ENCODE assay signal across 38 mouse cellular contexts in genomic region chr4:149521258-149521657, GRCm38 (mm10). TPM values are rescaled to one million over a fixed set of nuclear protein-coding genes. Genes with fewer than 3 reads are reported as not detected.
DNase-seq lines count a peak whose midpoint lies in the region; ATAC-seq lines count a peak whose summit lies in the region.
"Had no signal": no experiment of that assay in that cellular context is flagged by ENCODE, and none has a peak within 500 bp of the region (broad histone marks: within the 10 kb centered on the region; RNA-seq: fewer than 3 reads in every experiment).

No protein-coding gene starts in this region.

- no peak overlapping the region; the same call in 1 of the 2 replicates for H3K9ac ChIP-seq in kidney, embryonic 16.5 days (replicated peaks; ENCODE audit: low read length)
- H3K9ac ChIP-seq: embryonic facial prominence, embryonic 15.5 days; forebrain, embryonic 13.5 days; heart, embryonic 15.5 days; hindbrain, embryonic 12.5 days; limb, embryonic 12.5 days; liver, embryonic 13.5 days; neural tube, embryonic 12.5 days had no signal

- no peak for ATAC-seq in kidney, embryonic 16.5 days (ENCODE audit: low FRiP score, low TSS enrichment)
- no peak for ATAC-seq in CD4-positive, CD25-positive, alpha-beta regulatory T cell, adult 4 months
- ATAC-seq: activated CD4-positive, CD25-positive, alpha-beta regulatory T cell, adult 4 months; forebrain, embryonic 13.5 days; intestine, postnatal 0 days; midbrain, embryonic 16.5 days had no signal

- H3K9me3 ChIP-seq in kidney, embryonic 16.5 days (ENCODE audit: low read length), result no peaks in the 10 kb centered on the region
- H3K9me3 ChIP-seq: embryonic facial prominence, embryonic 10.5 days; embryonic facial prominence, embryonic 15.5 days; forebrain, embryonic 13.5 days; heart, embryonic 15.5 days; hindbrain, embryonic 12.5 days; limb, embryonic 12.5 days; liver, embryonic 13.5 days; neural tube, embryonic 12.5 days had no signal

- no peak overlapping the region for H3K4me2 ChIP-seq in kidney, embryonic 16.5 days (replicated peaks; ENCODE audit: low read depth, low read length)
- H3K4me2 ChIP-seq: embryonic facial prominence, embryonic 15.5 days; forebrain, embryonic 13.5 days; heart, embryonic 15.5 days; hindbrain, embryonic 12.5 days; limb, embryonic 12.5 days; liver, embryonic 13.5 days; neural tube, embryonic 12.5 days had no signal

- H3K4me1 ChIP-seq in kidney, embryonic 16.5 days (ENCODE audit: insufficient read depth, low read length), result peaks cover 40% of the 10 kb centered on the region
- peaks cover 48% of the 10 kb centered on the region for H3K4me1 ChIP-seq in brown adipose tissue, adult 24 weeks (ENCODE audit: control insufficient read depth, insufficient read depth, insufficient read length, low read length)

- H3K4me3 ChIP-seq in kidney, embryonic 16.5 days (ENCODE audit: low read length), result no peak overlapping the region
- H3K4me3 ChIP-seq in brown adipose tissue, adult 24 weeks (ENCODE audit: insufficient read depth, low read depth, low read length), result peak overlapping the region; percentile 10; the same call in 1 of the 2 replicates
- H3K4me3 ChIP-seq: embryonic facial prominence, embryonic 10.5 days; embryonic facial prominence, embryonic 15.5 days; forebrain, embryonic 13.5 days; heart, embryonic 15.5 days; hindbrain, embryonic 12.5 days; layer of hippocampus, adult 2 months; left cerebral cortex, adult 2 months; limb, embryonic 12.5 days; liver, embryonic 13.5 days; neural tube, embryonic 12.5 days had no signal

- no peaks in the 10 kb centered on the region for H3K36me3 ChIP-seq in kidney, embryonic 16.5 days (ENCODE audit: insufficient read depth, low read length)
- H3K36me3 ChIP-seq: embryonic facial prominence, embryonic 15.5 days; heart, embryonic 15.5 days; hindbrain, embryonic 12.5 days; limb, embryonic 12.5 days; liver, embryonic 13.5 days; neural tube, embryonic 12.5 days had no signal

- peak; percentile 64 for DNase-seq in kidney, adult 11 months
- peak; percentile 67 to 72 for DNase-seq in kidney, adult 8-10 months
- DNase-seq in kidney, postnatal 36 days, result peak; percentile 64 to 70
- no peak for DNase-seq in adrenal gland, postnatal 4 days (ENCODE audit: low spot score in 2 of 2)
- DNase-seq: adrenal gland, adult 2 months; adrenal gland, postnatal 36 days; B cell, adult 2 months; cerebellum, adult 8-10 months; cerebellum, postnatal 25 days; liver, embryonic 13.5 days; lung, adult 2 months; lung, postnatal 14 days; right cerebral cortex, adult 18-20 months; thymus, adult 2 months; thymus, postnatal 4 days had no signal

- H3K27me3 ChIP-seq in kidney, embryonic 16.5 days (ENCODE audit: insufficient read depth, low read length), result no peaks in the 10 kb centered on the region
- H3K27me3 ChIP-seq: embryonic facial prominence, embryonic 15.5 days; forebrain, embryonic 13.5 days; heart, embryonic 15.5 days; hindbrain, embryonic 12.5 days; limb, embryonic 12.5 days; neural tube, embryonic 12.5 days had no signal

- H3K27ac ChIP-seq in kidney, embryonic 16.5 days (ENCODE audit: low read length), result no peak overlapping the region
- peak overlapping the region; percentile 50 for H3K27ac ChIP-seq in brown adipose tissue, adult 24 weeks (replicated peaks; ENCODE audit: low read depth, low read length)
- H3K27ac ChIP-seq: embryonic facial prominence, embryonic 10.5 days; embryonic facial prominence, embryonic 15.5 days; forebrain, embryonic 13.5 days; heart, embryonic 15.5 days; hindbrain, embryonic 12.5 days; layer of hippocampus, adult 2 months; left cerebral cortex, adult 2 months; limb, embryonic 12.5 days; liver, embryonic 13.5 days; neural tube, embryonic 12.5 days; stomach, postnatal 0 days had no signal

- WGBS in kidney, embryonic 16.5 days, result 56% methylated on average over 10 of the region's 10 CpGs

RNA-seq across cellular contexts. Expression of gene Ctnnbip1, which starts 3.2 kb away (rescaled TPM):
- 54.1 and 57.4 TPM in 2 replicates for polyA plus RNA-seq in kidney, embryonic 16.5 days (2015; fragmentation: Nextera tagmentation; extraction: Ambion mirVana)
- 10.6 and 13.6 TPM in 2 replicates for polyA plus RNA-seq in brown adipose tissue, adult 24 weeks (2012; ENCODE audit: insufficient read depth, insufficient read length, missing spikeins)
- polyA plus RNA-seq in CD4-positive, CD25-positive, alpha-beta regulatory T cell, adult 4 months (2017; shearing (Covaris generic)), result under 1 TPM; 0.35 to 0.39 TPM
- total RNA-seq in adrenal gland, postnatal 4 days (2021), result 10 to 100 TPM; 44.7 to 44.8 TPM

RNA-seq across cellular contexts. Expression of gene Lzic, which starts 36.2 kb away (rescaled TPM):
- polyA plus RNA-seq in kidney, embryonic 16.5 days (2015; fragmentation: Nextera tagmentation; extraction: Ambion mirVana), result 45.9 and 47.6 TPM in 2 replicates
- polyA plus RNA-seq in brown adipose tissue, adult 24 weeks (2012; ENCODE audit: insufficient read depth, insufficient read length, missing spikeins), result 40.2 and 40.9 TPM in 2 replicates
- polyA plus RNA-seq in CD4-positive, CD25-positive, alpha-beta regulatory T cell, adult 4 months (2017; shearing (Covaris generic)), result 10 to 100 TPM; 29.0 to 43.3 TPM
- total RNA-seq in adrenal gland, postnatal 4 days (2021), result 10 to 100 TPM; 35.3 to 37.4 TPM

RNA-seq across cellular contexts. Expression of gene Nmnat1, which starts 36.3 kb away (rescaled TPM):
- polyA plus RNA-seq in kidney, embryonic 16.5 days (2015; fragmentation: Nextera tagmentation; extraction: Ambion mirVana), result 13.9 and 14.2 TPM in 2 replicates
- polyA plus RNA-seq in brown adipose tissue, adult 24 weeks (2012; ENCODE audit: insufficient read depth, insufficient read length, missing spikeins), result 17.7 and 20.2 TPM in 2 replicates
- polyA plus RNA-seq in CD4-positive, CD25-positive, alpha-beta regulatory T cell, adult 4 months (2017; shearing (Covaris generic)), result 1 to 10 TPM; 7.3 to 8.2 TPM
- total RNA-seq in adrenal gland, postnatal 4 days (2021), result 10 to 100 TPM; 10.1 to 12.3 TPM

RNA-seq across cellular contexts. Expression of gene Tmem274, which starts 44.1 kb away (rescaled TPM):
- 0.41 and 0.82 TPM in 2 replicates for polyA plus RNA-seq in kidney, embryonic 16.5 days (2015; fragmentation: Nextera tagmentation; extraction: Ambion mirVana)
- not detected in 2 replicates for polyA plus RNA-seq in brown adipose tissue, adult 24 weeks (2012; ENCODE audit: insufficient read depth, insufficient read length, missing spikeins)
- under 1 TPM in 1 of 2 experiments, not detected in 1; 0.73 TPM for polyA plus RNA-seq in CD4-positive, CD25-positive, alpha-beta regulatory T cell, adult 4 months (2017; shearing (Covaris generic))
- not detected for total RNA-seq in adrenal gland, postnatal 4 days (2021)
- total RNA-seq: adrenal gland, adult 2 months; adrenal gland, postnatal 36 days; CH12.LX; ES-E14; heart, postnatal 25 days; layer of hippocampus, adult 2 months; layer of hippocampus, postnatal 14 days; left cerebral cortex, adult 2 months; left cerebral cortex, postnatal 25 days had no signal
- polyA plus RNA-seq: adrenal gland, adult 2 months; gonadal fat pad, adult 2 months; intestine, postnatal 0 days; liver, embryonic 13.5 days; lung, adult 2 months; midbrain, embryonic 16.5 days; spleen, adult 2 months; stomach, postnatal 0 days; thymus, adult 2 months had no signal

Comparison
In these comparisons a context has a peak if more than half of its experiments do, and no peak if none do; other contexts are left out.
1. DNase-seq: peak in kidney, adult 11 months (single experiment), kidney, adult 8-10 months (2 of 2) and kidney, postnatal 36 days (2 of 2); none in adrenal gland, postnatal 4 days (0 of 2).